Mouse (Mus musculus) midbrain, embryonic 13.5 days (tissue): ENCODE results near the gene Gabbr2. TPM values are rescaled to one million over a fixed set of nuclear protein-coding genes. Genes with fewer than 3 reads are reported as not detected.

Experiments used
- ATAC-seq: fragments of 200-750 bp; cut with Nextera tagmentation; 2 replicates; pipeline ENCODE4 v1.8.0; 2017; ENCODE audit warnings: mild to moderate bottlenecking, moderate TSS enrichment, moderate library complexity
- H3K27ac ChIP-seq: fragments of 300-500 bp; sonication (generic); 2 replicates; pipeline ENCODE4 v1.5.1; 2015; ENCODE audit warnings: inconsistent platforms, mild to moderate bottlenecking, moderate library complexity
- H3K27me3 ChIP-seq: fragments of 300-500 bp; sonication (generic); 2 replicates; pipeline ENCODE4 v1.6.1; 2015; ENCODE audit warnings: mild to moderate bottlenecking, inconsistent platforms
- H3K36me3 ChIP-seq: fragments of 300-500 bp; sonication (generic); 2 replicates; pipeline ENCODE4 v1.6.1; 2015; ENCODE audit warnings: mild to moderate bottlenecking, inconsistent platforms
- H3K4me1 ChIP-seq: fragments of 300-500 bp; sonication (generic); replicated peaks from 2 replicates; pipeline ENCODE4 v1.6.1; 2015; ENCODE audit warnings: inconsistent platforms
- H3K4me2 ChIP-seq: fragments of 300-500 bp; sonication (generic); replicated peaks from 2 replicates; pipeline ENCODE4 v1.6.1; 2015; ENCODE audit warnings: moderate library complexity, mild to moderate bottlenecking, inconsistent platforms
- H3K4me3 ChIP-seq: fragments of 300-500 bp; sonication (generic); replicated peaks from 2 replicates; pipeline ENCODE4 v1.5.1; 2015; ENCODE audit warnings: mild to moderate bottlenecking, inconsistent platforms
- H3K9ac ChIP-seq: fragments of 300-500 bp; sonication (generic); replicated peaks from 2 replicates; pipeline ENCODE4 v1.6.1; 2015; ENCODE audit warnings: mild to moderate bottlenecking, inconsistent platforms
- H3K9me3 ChIP-seq: fragments of 300-500 bp; sonication (generic); 2 replicates; pipeline ENCODE4 v1.6.1; 2016; ENCODE audit warnings: mild to moderate bottlenecking, inconsistent platforms
- WGBS: fragments of 180-500 bp; shearing (Covaris S2); methylation state at CpG from one replicate; pipeline ENCODE4 v1.1.7; 2015; 5-methylcytosine and 5-hydroxymethylcytosine counted together
- polyA plus RNA-seq: library from polyadenylated mRNA; unstranded; fragments of >200 nt; fragmentation: Nextera tagmentation; extraction: Ambion mirVana; gene quantifications from 2 replicates; pipeline ENCODE4 v1.2.1, GENCODE M21; 2015

Gabbr2 gene
- 3.0 and 3.8 TPM in 2 replicates for polyA plus RNA-seq

GRCm38 (mm10) chr4:46991016-46991958, at the start of gene Gabbr2:
TSS of gene Gabbr2 (minus strand) at chr4:46991873.
- Histone ChIP-seq H3K9ac (peak within 1 kb of the TSS; percentile 87), H3K4me2 (peak within 1 kb of the TSS; percentile 84), H3K4me1 (peaks cover 32% of the 10 kb centered on the region), H3K9me3 (no peaks in the 10 kb centered on the region), H3K27me3 (peaks cover 61% of the 10 kb centered on the region), H3K4me3 (peak within 1 kb of the TSS; percentile 65), H3K36me3 (no peaks in the 10 kb centered on the region), H3K27ac (peak within 1 kb of the TSS; percentile 90)
- WGBS = 1% methylated on average over 52 of the region's 134 CpGs
- ATAC-seq = peak; percentile 77

GRCm38 (mm10) chr4:47039586-47039985, 47.9 kb upstream of the Gabbr2 start:
- 94% methylated on average over 10 of the region's 10 CpGs for WGBS
- Histone ChIP-seq H3K4me2 (no peak overlapping the region), H3K36me3 (peaks cover 41% of the 10 kb centered on the region), H3K9ac (no peak overlapping the region), H3K4me1 (peaks cover 16% of the 10 kb centered on the region), H3K9me3 (no peaks in the 10 kb centered on the region), H3K27ac (no peak overlapping the region), H3K27me3 (no peaks in the 10 kb centered on the region), H3K4me3 (no peak overlapping the region)
- ATAC-seq = no peak

GRCm38 (mm10) chr4:47037321-47037657, 45.6 kb upstream of the Gabbr2 start:
- Histone ChIP-seq H3K27ac (no peak overlapping the region), H3K4me1 (peaks cover 16% of the 10 kb centered on the region), H3K9ac (no peak overlapping the region), H3K4me2 (no peak overlapping the region), H3K4me3 (no peak overlapping the region), H3K27me3 (no peaks in the 10 kb centered on the region), H3K36me3 (peaks cover 45% of the 10 kb centered on the region), H3K9me3 (no peaks in the 10 kb centered on the region)
- peak; percentile 68; the same call in 1 of the 2 replicates for ATAC-seq
- WGBS = 21% methylated on average over 5 of the region's 5 CpGs

- peak; percentile 43 for ATAC-seq
- no peak overlapping the region for H3K4me2 ChIP-seq
- no peaks in the 10 kb centered on the region for H3K27me3 ChIP-seq
- peaks cover 16% of the 10 kb centered on the region for H3K4me1 ChIP-seq
- 72% methylated on average over 13 of the region's 13 CpGs for WGBS
- no peak overlapping the region for H3K4me3 ChIP-seq
- H3K9me3 ChIP-seq = no peaks in the 10 kb centered on the region
- H3K9ac ChIP-seq = no peak overlapping the region
- H3K36me3 ChIP-seq = peaks cover 40% of the 10 kb centered on the region
- H3K27ac ChIP-seq = no peak overlapping the region
These were observed 45.0 kb upstream of the Gabbr2 start for GRCm38 (mm10) chr4:47036486-47037320.

GRCm38 (mm10) chr4:47035536-47035935, 43.9 kb upstream of the Gabbr2 start:
- Histone ChIP-seq H3K27me3 (no peaks in the 10 kb centered on the region), H3K9me3 (no peaks in the 10 kb centered on the region), H3K9ac (no peak overlapping the region), H3K36me3 (peaks cover 40% of the 10 kb centered on the region), H3K4me3 (no peak overlapping the region), H3K4me2 (no peak overlapping the region), H3K4me1 (peaks cover 19% of the 10 kb centered on the region), H3K27ac (no peak overlapping the region)
- ATAC-seq = no peak
- 61% methylated on average over 14 of the region's 14 CpGs for WGBS

DNA sequence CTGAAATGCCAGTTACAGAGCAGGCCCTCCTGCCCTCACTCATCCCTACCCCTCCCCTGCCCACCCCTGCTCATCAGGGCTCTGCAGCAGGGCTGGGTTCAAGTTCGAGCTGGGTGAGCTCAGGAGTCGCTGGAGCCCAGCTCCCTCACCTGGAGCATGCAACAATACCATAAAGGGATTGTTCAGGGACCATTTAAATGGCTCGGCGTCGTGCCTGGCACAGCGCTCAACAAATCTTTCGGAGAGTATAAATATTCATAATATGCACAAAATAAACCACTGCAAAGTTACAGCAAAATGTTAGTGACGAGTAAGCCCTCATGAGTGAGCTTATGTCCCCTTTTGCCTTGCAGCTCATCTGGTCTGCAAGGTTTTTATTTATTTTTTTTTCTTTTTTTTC, 40.5 kb upstream of the Gabbr2 start:
- Histone ChIP-seq H3K4me2 (no peak overlapping the region), H3K4me3 (no peak overlapping the region), H3K36me3 (peaks cover 24% of the 10 kb centered on the region), H3K9ac (no peak overlapping the region), H3K4me1 (peaks cover 21% of the 10 kb centered on the region), H3K27ac (no peak overlapping the region), H3K9me3 (no peaks in the 10 kb centered on the region), H3K27me3 (no peaks in the 10 kb centered on the region)
- WGBS = 89% methylated on average over 8 of the region's 8 CpGs
- no peak for ATAC-seq

DNA sequence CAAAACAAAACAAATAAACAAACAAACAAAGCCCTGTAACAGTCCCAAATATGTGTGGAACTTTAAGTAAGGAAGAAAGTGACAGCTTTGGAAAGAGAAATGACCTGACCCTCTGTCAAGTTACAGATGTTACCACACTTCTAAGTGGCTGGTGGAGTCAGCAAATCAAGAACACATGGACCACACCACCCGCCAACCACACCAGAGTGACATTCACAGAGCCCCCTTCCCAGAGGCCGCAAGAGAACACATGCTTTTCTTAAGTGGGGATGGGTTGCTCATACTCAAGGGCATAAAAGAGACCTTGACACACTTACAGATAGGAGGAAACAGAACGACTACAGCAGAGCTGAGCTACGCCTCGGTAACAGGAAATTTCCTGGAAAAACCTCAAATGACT, 37.1 kb upstream of the Gabbr2 start:
- peaks cover 32% of the 10 kb centered on the region for H3K36me3 ChIP-seq
- H3K9ac ChIP-seq = no peak overlapping the region
- H3K27me3 ChIP-seq = no peaks in the 10 kb centered on the region
- no peak overlapping the region for H3K4me3 ChIP-seq
- ATAC-seq = no peak
- no peaks in the 10 kb centered on the region for H3K9me3 ChIP-seq
- no peak overlapping the region for H3K4me2 ChIP-seq
- H3K4me1 ChIP-seq = peaks cover 5% of the 10 kb centered on the region; the same call in 1 of the 2 replicates
- H3K27ac ChIP-seq = no peak overlapping the region
- 83% methylated on average over 5 of the region's 5 CpGs for WGBS

GRCm38 (mm10) chr4:47023949-47024348, 32.3 kb upstream of the Gabbr2 start:
- H3K9ac ChIP-seq = no peak overlapping the region
- peaks cover 27% of the 10 kb centered on the region for H3K36me3 ChIP-seq
- H3K4me1 ChIP-seq = no peaks in the 10 kb centered on the region
- H3K27me3 ChIP-seq = no peaks in the 10 kb centered on the region
- ATAC-seq = no peak
- H3K27ac ChIP-seq = no peak overlapping the region
- H3K4me2 ChIP-seq = no peak overlapping the region
- no peak overlapping the region for H3K4me3 ChIP-seq
- 73% methylated on average over 6 of the region's 6 CpGs for WGBS
- H3K9me3 ChIP-seq = no peaks in the 10 kb centered on the region

DNA sequence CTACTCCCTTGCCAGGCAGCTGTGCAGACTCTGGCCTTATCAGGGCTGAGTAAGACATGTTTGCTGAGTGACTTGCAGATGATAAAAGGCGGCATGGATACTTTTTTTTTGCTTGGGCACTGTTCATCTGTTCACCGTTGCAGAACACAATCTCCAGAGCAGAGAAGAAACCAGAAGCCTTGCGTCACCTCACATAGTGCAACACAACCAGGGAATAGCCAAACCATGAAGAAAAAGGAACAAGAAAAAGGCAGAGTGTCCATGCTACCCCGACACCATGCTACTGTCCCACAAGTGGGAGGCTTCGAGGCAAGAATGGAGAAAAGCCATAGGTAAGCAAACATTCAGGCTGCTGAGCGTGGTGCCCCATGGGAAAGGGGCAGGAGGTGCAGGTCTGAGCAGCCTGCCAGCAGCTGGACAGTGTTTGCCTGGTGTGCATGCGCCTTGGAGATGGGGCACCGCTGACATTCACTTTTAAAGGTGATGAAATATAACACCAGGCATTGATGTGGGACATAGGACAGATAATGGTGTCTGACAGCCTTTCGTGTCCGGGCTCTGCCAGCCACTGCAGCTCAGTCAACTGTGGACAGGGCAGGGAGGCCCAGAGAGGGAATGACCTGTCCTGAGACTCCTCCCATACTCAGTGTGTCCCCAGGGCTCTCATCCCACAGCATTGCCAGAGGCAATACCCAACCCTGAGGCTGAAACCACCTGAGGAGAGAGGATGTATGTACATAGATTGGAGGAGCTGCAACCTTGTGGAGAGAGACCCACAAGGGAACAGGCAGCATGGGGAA, 31.3 kb upstream of the Gabbr2 start:
- Histone ChIP-seq H3K36me3 (peaks cover 27% of the 10 kb centered on the region), H3K4me1 (no peaks in the 10 kb centered on the region), H3K4me3 (no peak overlapping the region), H3K27me3 (no peaks in the 10 kb centered on the region), H3K9me3 (no peaks in the 10 kb centered on the region), H3K27ac (no peak overlapping the region), H3K9ac (no peak overlapping the region), H3K4me2 (no peak overlapping the region)
- ATAC-seq = no peak
- WGBS = 80% methylated on average over 10 of the region's 10 CpGs

DNA sequence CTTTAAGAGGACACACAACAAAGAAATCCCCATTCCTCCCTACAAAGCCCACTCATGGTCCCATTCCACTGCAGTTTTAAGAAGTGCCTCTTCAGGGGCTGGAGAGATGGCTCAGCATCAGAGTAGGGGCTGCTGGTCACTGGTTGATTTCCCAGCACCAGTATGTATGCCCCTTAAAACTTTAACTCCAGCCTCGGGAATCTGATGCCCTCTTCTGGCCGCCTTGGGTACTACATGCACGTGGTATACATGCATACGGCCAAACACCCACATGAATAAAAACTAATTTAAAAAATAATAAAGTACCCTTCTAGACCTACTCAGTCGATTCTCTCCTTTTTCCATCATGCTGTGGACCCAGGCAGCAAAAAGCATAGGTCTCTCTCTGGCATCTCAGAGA, 28.9 kb upstream of the Gabbr2 start:
- 13% methylated on average over 5 of the region's 5 CpGs for WGBS
- no peak overlapping the region for H3K27ac ChIP-seq
- H3K4me1 ChIP-seq = no peaks in the 10 kb centered on the region
- H3K4me2 ChIP-seq = no peak overlapping the region
- H3K4me3 ChIP-seq = no peak overlapping the region
- no peak overlapping the region for H3K9ac ChIP-seq
- H3K36me3 ChIP-seq = peaks cover 27% of the 10 kb centered on the region
- H3K27me3 ChIP-seq = no peaks in the 10 kb centered on the region
- H3K9me3 ChIP-seq = no peaks in the 10 kb centered on the region
- ATAC-seq = 0 out of 2 replicates have a peak, but pooled peaks have one; percentile 6

DNA sequence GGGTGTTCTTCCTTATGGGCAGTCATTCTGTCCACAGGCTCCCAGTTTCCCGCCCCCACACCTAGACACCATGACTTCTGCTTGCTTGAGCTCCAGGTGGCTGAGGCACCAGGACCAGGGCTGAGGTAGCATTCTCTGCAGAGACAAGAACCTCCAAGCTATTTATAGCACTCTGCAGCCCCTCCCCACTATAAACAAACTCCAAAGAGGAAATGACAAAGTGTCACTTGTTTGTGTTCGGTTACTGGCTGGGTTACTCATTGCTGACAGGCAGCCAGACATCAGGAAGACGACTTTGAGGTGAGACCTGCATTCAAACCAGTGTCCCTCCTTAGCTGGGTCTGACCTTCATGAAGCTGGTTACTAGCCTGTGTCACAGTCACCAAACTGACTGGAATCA, 23.5 kb upstream of the Gabbr2 start:
- no peak overlapping the region for H3K4me2 ChIP-seq
- 85% methylated on average over 3 of the region's 3 CpGs for WGBS

More for the DNA sequence above, 23.5 kb upstream of the Gabbr2 start:
- H3K9me3 ChIP-seq = no peaks in the 10 kb centered on the region
- no peak overlapping the region for H3K4me3 ChIP-seq
- ATAC-seq = no peak
- no peak overlapping the region for H3K27ac ChIP-seq
- H3K4me1 ChIP-seq = peaks cover 9% of the 10 kb centered on the region
- H3K27me3 ChIP-seq = no peaks in the 10 kb centered on the region; the same call in 1 of the 2 replicates
- H3K9ac ChIP-seq = no peak overlapping the region
- H3K36me3 ChIP-seq = peaks cover 22% of the 10 kb centered on the region
